Mouse (Mus musculus) Patski (cell line): ENCODE measurements around the gene Eef2. TPM values are rescaled to one million over a fixed set of nuclear protein-coding genes. Genes with fewer than 3 reads are reported as not detected.
A peak's percentile ranks its signal among the peaks of the same experiment; 100 is the strongest.

Experiments used
- ATAC-seq: fragments of 100-300 bp; one replicate; pipeline ENCODE4 v1.8.0; 2021
- CTCF ChIA-PET: fragments of 350-600 bp; sonication (Branson Sonifier 250); formaldehyde crosslinking; loops from one replicate; lab custom pipeline; 2022; ENCODE audit warnings: inconsistent platforms; lab: Charles Lee
- POLR2A ChIA-PET: fragments of 350-600 bp; sonication (Branson Sonifier 250); formaldehyde crosslinking; loops from one replicate; lab custom pipeline; 2022; ENCODE audit warnings: antibody characterized with exemption, inconsistent platforms; lab: Charles Lee
- DNase-seq: peaks from one replicate; pipeline ENCODE4 v3.0.0-alpha.2; 2011; ENCODE audit warnings: low read depth, low spot score
- H3K27me3 ChIP-seq: fragments of 371-371 bp; one replicate; pipeline ENCODE4 v1.5.1; 2021
- CTCF ChIP-seq: fragments of 100-300 bp; IDR thresholded peaks from one replicate; pipeline ENCODE4 v1.5.1; 2021
- in situ Hi-C: fragments of 300-500 bp; cut with MboI; formaldehyde crosslinking; loops from 3 replicates; pipeline ENCODE4 v1.11.1; 2018; ENCODE audit warnings: low pct_unique_long_range_greater_than_20kb, mixed read lengths
- polyA plus RNA-seq: library from polyadenylated mRNA; unstranded; gene quantifications from one replicate; pipeline ENCODE4 v1.2.3, GENCODE M21; 2021

Gene Eef2
- polyA plus RNA-seq, 1 experiment from 2014 or later = 1,798 TPM

DNA sequence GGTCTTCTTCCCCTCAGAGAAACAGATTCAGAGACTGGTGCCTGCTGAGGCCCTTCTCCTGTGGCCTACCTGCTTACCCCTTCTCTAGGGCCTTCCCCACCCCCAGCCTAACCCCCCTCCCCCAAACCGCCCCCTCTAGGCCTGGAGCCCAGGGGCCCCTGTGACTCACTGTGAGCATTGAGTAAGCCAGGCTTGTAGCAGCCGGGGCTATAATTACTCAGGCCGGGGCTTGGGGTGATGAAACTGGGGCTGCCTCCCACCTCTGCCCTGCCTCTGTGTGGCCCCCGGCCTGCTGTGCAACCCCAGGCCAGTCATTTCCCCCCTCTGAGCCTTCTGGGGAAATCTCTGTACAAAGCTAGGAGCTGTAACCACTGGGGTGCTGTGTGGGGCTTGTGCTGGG lies 30.1 kb upstream of the Eef2 start:
- no peak for TF ChIP-seq CTCF
- H3K27me3 ChIP-seq = no peaks in the 10 kb centered on the region
- in situ Hi-C loops = no loop called here
- POLR2A ChIA-PET = interaction anchor here (1.0 to 1.1 kb wide), 2 partner anchors 9 to 21 kb away, joined by 3 to 4 read pairs; no protein-coding TSS in a partner anchor
- peak; percentile 27 for ATAC-seq
- no peak for DNase-seq
- CTCF ChIA-PET = interaction anchor here (1.4 kb wide), 1 partner anchor 9 kb away, joined by 4 read pairs; no protein-coding TSS in a partner anchor

DNA sequence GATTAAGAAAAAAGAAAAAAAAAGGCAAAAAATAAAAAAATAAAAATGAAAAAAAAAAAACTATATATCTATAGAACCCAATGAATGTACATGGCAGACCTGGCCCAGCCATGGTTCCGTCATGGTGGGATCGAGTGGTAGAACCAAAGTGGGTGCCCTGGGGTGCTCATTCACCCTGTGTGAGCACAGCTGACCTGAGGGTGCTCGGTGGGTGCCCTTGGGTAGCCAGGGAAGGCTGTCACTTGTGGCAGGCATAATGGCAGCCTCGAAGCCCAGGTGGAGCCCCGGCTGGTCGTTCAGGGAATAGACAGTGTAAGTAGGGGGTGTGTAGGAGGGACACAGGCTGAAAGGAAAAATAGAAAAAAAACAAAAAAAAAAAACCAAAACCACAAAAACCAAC lies 25.2 kb upstream of the Eef2 start:
- ChIA-PET POLR2A (interaction anchor here (1.2 to 4.8 kb wide), 2 partner anchors 10 to 13 kb away, joined by 4 to 29 read pairs; no protein-coding TSS in a partner anchor), CTCF (interaction anchor here (1.8 kb wide), 1 partner anchor 14 kb away, joined by 5 read pairs; no protein-coding TSS in a partner anchor)
- no peak for TF ChIP-seq CTCF
- no peak for ATAC-seq
- in situ Hi-C loops = no loop called here
- H3K27me3 ChIP-seq = no peaks in the 10 kb centered on the region
- no peak for DNase-seq

DNA sequence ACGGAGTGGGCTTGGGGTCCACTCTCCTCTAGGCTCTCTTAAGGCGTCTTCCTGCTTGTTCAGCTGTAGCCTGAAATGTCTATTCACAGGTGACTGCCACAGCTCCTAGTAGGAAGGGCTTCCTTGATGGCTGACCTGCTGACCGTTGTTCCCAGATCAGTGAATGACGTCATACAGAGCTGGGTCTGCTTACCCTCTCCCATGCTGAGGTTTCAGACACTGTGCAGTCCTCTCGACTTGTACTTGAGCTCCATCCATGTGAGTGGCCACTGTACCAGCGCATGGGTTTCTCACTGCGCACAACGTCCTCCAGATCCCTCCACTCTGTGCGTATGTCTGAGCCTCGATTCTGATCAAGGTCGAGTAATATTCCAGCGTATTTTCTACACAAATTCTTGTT lies 23.8 kb upstream of the Eef2 start:
- in situ Hi-C loops = no loop called here
- no peak for ATAC-seq

DNA sequence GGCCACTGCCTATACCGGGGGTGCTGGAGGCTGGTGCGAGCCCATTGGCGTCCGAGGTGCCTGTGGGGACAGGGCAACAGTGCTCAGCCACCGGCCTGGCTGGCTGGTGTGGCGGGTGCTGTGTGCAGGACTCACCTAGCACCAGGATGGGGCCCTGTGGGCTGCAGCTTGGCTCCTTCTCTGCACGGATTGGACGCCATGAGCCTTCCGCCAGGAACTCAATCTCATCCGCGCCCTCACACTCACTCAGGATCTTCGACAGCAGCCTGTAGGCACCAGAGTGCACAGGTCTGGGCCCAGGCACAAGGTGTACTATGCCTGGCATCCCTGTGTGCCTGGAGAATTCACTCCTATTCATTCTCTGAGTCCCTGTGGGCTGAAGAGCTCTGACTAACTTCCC lies 22.1 kb upstream of the Eef2 start:
- DNase-seq (no peak), ATAC-seq (no peak)
- POLR2A ChIA-PET = interaction anchor here (0.8 to 4.8 kb wide), 3 partner anchors 8 to 16 kb away, joined by 3 to 29 read pairs (median 4); no protein-coding TSS in a partner anchor
- TF ChIP-seq CTCF = no peak
- CTCF ChIA-PET = no interaction called here
- in situ Hi-C loops = no loop called here
- no peaks in the 10 kb centered on the region for H3K27me3 ChIP-seq

More for the DNA sequence above, 23.8 kb upstream of the Eef2 start:
- H3K27me3 ChIP-seq = no peaks in the 10 kb centered on the region
- no peak for DNase-seq
- no peak for TF ChIP-seq CTCF
- ChIA-PET CTCF (interaction anchor here (1.8 kb wide), 1 partner anchor 12 kb away, joined by 5 read pairs; no protein-coding TSS in a partner anchor), POLR2A (interaction anchor here (1.1 to 4.8 kb wide), 5 partner anchors 8 to 16 kb away, joined by 3 to 29 read pairs (median 4); no protein-coding TSS in a partner anchor)

DNA sequence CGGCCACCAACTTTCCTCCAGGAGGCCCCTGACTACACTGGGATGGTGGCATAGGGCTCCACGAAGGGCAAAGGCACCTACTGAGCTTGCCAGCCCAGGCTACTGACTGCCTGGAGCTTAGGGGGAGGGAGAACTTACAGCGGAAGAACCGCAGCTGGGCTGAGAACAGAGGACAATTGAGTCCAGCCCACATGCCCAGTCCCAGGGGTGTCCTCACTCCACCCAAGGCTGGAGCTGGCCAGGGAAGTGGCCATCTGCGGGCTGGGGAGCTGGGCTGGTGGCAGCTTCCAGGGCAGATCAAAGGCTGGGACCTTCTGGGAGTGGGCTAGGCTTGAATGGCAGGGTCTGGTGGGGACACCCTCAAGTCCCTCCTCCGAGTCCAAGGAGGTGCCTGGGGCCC lies 21.7 kb upstream of the Eef2 start:
- no peak for DNase-seq
- H3K27me3 ChIP-seq = no peaks in the 10 kb centered on the region
- ChIA-PET CTCF (no interaction called here), POLR2A (interaction anchor here (0.8 to 4.8 kb wide), 4 partner anchors 8 to 16 kb away, joined by 3 to 29 read pairs (median 4); no protein-coding TSS in a partner anchor)
- in situ Hi-C loops = no loop called here
- TF ChIP-seq CTCF = no peak
- ATAC-seq = no peak

DNA sequence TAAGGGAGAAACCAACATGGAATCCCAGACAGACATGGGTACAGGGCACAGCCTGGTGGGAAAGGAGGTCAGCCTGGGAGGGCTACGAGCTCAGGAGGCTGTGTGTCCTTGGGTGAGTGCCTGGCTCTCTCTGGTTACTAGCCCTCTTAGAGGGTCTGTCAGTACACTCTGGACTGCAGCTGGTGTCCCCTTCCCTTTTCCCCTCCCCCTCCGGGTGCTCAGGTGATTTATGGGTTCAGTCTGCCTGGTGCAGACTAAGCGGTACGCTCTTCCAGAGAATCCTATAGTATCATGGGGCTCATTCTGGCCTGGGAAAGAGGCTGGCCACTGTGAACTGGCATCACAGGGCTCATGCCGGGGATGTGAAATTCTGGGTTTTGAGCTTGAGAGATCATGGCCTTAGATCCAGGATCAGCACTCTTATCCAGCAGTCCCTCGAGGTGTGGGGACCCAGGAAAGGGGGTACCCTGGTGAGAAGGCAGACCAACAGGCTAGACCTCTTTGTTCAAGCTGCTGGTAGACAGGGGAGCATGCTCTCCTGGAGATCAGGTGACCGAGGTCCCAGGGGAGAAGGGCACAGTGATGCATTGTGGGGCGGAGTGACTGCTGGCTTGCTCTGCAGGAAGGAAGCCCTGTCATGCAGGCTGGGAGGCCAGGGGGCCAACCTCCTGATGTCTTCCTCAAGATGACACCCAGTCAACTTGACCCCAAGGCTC lies 14.7 kb upstream of the Eef2 start:
- DNase-seq (no peak), ATAC-seq (no peak)
- POLR2A ChIA-PET = no interaction called here
- in situ Hi-C loops = no loop called here
- CTCF ChIA-PET = no interaction called here
- TF ChIP-seq CTCF = no peak
- H3K27me3 ChIP-seq = no peaks in the 10 kb centered on the region

DNA sequence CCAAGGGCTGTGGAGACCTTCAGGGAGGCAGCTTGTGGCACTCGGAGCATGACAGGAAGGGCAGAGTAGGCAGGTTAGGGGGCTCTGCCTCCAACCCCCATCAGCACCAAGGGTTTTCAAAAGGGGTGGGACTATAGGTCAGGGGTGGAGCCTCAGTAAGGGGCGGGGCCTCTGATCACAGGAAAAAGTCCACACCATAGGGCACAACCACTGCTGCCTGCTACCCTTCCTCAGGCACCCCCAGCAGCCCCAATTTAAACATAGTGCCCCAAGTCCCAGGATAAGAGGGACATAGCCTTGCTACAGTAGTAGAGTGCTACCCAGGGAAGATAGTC lies 14.1 kb upstream of the Eef2 start:
- DNase-seq (no peak), ATAC-seq (no peak)
- H3K27me3 ChIP-seq = no peaks in the 10 kb centered on the region
- CTCF ChIA-PET = interaction anchor here (0.7 kb wide), 1 partner anchor 34 kb away, joined by 3 read pairs; no protein-coding TSS in a partner anchor
- POLR2A ChIA-PET = no interaction called here
- TF ChIP-seq CTCF = no peak
- in situ Hi-C loops = no loop called here

DNA sequence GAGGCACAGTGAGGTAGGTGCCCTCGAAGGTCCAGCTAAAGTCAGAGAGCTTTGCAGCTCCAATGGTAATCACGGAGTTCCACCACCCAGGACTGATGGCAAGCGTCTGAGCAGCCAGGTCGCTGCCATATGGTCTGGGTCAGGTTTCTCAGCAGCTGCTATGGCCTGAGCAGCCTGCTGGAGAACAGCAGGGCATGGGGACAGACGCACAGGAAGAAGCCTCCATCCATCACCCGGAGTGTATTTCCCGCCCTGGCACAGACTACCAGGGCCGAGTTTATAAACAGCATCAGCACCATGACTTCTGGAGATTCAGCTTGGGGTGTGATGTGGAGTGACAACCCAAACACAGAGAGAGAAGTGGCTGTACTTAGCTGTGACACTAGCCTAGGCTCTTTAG lies 11.3 kb upstream of the Eef2 start:
- no peaks in the 10 kb centered on the region for H3K27me3 ChIP-seq
- POLR2A ChIA-PET = interaction anchor here (3.5 kb wide), 1 partner anchor 12 kb away, joined by 29 read pairs; no protein-coding TSS in a partner anchor
- DNase-seq = no peak
- TF ChIP-seq CTCF = no peak
- in situ Hi-C loops = no loop called here
- ATAC-seq = no peak
- CTCF ChIA-PET = interaction anchor here (1.4 kb wide), 1 partner anchor 13 kb away, joined by 5 read pairs; no protein-coding TSS in a partner anchor

DNA sequence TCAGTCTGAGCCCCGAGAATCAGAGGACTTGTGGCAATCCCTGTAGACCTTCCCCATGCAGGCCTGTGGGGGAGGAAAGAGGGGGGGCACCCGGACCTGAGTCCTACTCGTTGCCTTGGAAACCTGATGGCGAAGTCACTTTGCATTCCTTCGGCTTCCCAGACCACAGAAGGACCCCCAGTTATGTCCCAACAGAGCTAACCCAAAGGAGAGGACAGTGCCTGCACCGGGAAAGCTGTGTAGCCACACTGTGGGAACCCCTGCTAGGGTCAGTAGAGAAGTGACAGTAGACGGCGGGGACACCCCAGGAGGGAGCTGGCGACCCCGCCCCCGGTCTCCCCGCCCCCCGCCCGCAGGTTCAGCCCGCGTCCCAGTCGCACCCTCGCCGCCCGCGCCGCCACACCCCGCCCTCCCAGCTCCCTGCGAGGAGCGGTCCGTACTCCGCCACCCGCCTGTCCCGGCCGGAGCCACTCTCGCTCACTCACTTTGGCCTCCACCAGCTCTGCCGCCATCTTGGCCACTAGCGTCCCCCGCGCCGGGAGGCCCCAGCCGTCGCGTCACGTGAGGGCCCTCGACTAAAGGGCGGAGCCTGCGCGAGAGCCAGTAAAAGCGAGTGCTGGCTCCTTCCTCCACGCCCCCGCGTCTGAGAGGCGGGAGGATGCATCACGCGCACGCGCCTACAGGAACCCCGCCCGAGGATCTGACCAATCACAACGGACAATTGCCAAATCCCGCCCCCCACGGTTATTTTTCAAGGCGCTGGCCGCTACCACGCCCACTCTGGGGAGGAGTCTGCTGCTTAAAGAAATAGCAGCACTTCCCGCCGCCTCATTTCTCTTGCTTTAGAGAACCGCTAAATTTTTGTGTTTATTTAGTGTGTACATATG lies 9.0 kb upstream of the Eef2 start, which contains the start of gene Pias4:
Gene Pias4, minus strand, starts transcription at position 724 of the 887 bp plus-strand sequence.
- H3K27me3 ChIP-seq = no peaks in the 10 kb centered on the region
- ChIA-PET POLR2A (interaction anchor here (0.6 to 1.0 kb wide), 3 partner anchors 9 to 30 kb away, joined by 3 to 5 read pairs (median 3); no protein-coding TSS in a partner anchor), CTCF (no interaction called here)
- ATAC-seq (peak; percentile 70), DNase-seq (peak; percentile 98)
- no peak for TF ChIP-seq CTCF
- in situ Hi-C loops = no loop called here

DNA sequence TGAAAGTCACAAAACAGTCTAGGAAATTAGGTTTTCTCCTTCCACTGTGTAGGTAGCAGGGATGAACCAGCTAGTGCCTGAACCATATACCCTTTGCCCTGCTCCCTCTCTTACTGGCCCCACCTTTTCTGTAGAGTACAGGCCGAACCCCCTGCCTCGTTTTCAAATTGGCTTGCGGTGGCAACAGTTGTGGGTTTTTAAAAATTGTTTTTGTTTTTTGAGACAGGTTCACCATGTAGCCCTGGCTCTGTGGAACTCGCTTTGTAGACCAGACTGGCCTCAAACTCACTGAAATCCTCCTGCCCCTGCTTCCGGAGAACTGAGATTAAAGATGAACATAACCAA lies 8.4 kb upstream of the Eef2 start:
- ATAC-seq = peak; percentile 6

More for the DNA sequence above, 8.4 kb upstream of the Eef2 start:
- in situ Hi-C loops = no loop called here
- ChIA-PET CTCF (no interaction called here), POLR2A (interaction anchor here (1.5 kb wide), 1 partner anchor 13 kb away, joined by 3 read pairs; no protein-coding TSS in a partner anchor)
- no peak for DNase-seq
- TF ChIP-seq CTCF = no peak
- H3K27me3 ChIP-seq = no peaks in the 10 kb centered on the region
